Mouse (Mus musculus): ENCODE measurements at regions not wholly inside any gene's neighbourhood (a gene's known extent, or its start where the extent isn't known, plus 50 kb on each side); places are given as distances from the start of the nearest gene placed in this dataset.

GRCm38 (mm10) chr7:51265896-51266295 lies 244.9 kb upstream of the Ano5 start:
- no peak overlapping the region for H3K4me2 ChIP-seq (ENCODE audit: low read length)
- WGBS = 78% methylated on average over 1 of the region's 1 CpGs

DNA sequence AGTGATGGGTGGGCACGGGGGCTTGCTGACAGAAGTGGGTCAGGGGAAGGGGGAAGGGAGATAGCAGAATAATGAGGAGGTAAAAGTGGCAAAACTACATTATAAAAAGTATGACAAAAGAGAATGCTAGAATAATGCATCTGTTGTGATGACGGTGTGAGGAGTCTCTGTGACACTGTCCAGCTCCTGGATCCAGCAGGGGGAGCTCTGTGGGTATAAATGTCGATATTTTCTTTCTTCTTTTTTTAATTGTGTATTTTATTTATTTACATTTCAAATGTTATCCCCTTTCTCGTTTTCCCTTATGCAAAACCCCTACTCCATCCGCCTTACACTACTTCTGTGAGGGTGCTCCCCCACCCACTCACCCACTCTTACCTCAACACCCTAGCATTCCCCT lies 243.9 kb upstream of the Ano5 start:
- H3K27me3 ChIP-seq (replicated peaks; ENCODE audit: control insufficient read depth, insufficient read depth, low read length) = no peaks in the 10 kb centered on the region
- 75% methylated on average over 5 of the region's 5 CpGs for WGBS
- H3K27ac ChIP-seq (ENCODE audit: low read depth, low read length) = no peak overlapping the region
- H3K36me3 ChIP-seq (ENCODE audit: control insufficient read depth, insufficient read depth, low read length) = no peaks in the 10 kb centered on the region
- no peak overlapping the region for H3K4me3 ChIP-seq (ENCODE audit: low read depth, low read length)
- H3K4me1 ChIP-seq (ENCODE audit: control insufficient read depth, insufficient read depth, low read length) = no peaks in the 10 kb centered on the region
- ATAC-seq (no peak), DNase-seq (ENCODE audit: low spot score) (no peak)
- no peak overlapping the region for H3K4me2 ChIP-seq (ENCODE audit: low read length)
- no peaks in the 10 kb centered on the region for H3K9me3 ChIP-seq (replicated peaks; ENCODE audit: control insufficient read depth, low read length)
- no peak overlapping the region for H3K9ac ChIP-seq (ENCODE audit: low read length)

More at GRCm38 (mm10) chr7:51265896-51266295, 244.9 kb upstream of the Ano5 start:
- no peak for DNase-seq (ENCODE audit: low spot score)
- Histone ChIP-seq H3K4me1 (ENCODE audit: control insufficient read depth, insufficient read depth, low read length) (no peaks in the 10 kb centered on the region), H3K27ac (ENCODE audit: low read depth, low read length) (no peak overlapping the region), H3K4me3 (ENCODE audit: low read depth, low read length) (no peak overlapping the region), H3K9ac (ENCODE audit: low read length) (no peak overlapping the region), H3K36me3 (ENCODE audit: control insufficient read depth, insufficient read depth, low read length) (no peaks in the 10 kb centered on the region), H3K9me3 (replicated peaks; ENCODE audit: control insufficient read depth, low read length) (no peaks in the 10 kb centered on the region), H3K27me3 (replicated peaks; ENCODE audit: control insufficient read depth, insufficient read depth, low read length) (no peaks in the 10 kb centered on the region)
- no peak for ATAC-seq

GRCm38 (mm10) chr7:51268743-51269142 lies 242.1 kb upstream of the Ano5 start:
- Histone ChIP-seq H3K4me3 (ENCODE audit: low read depth, low read length) (no peak overlapping the region), H3K4me1 (ENCODE audit: control insufficient read depth, insufficient read depth, low read length) (no peaks in the 10 kb centered on the region), H3K9me3 (replicated peaks; ENCODE audit: control insufficient read depth, low read length) (no peaks in the 10 kb centered on the region), H3K9ac (ENCODE audit: low read length) (no peak overlapping the region), H3K4me2 (ENCODE audit: low read length) (no peak overlapping the region), H3K27me3 (replicated peaks; ENCODE audit: control insufficient read depth, insufficient read depth, low read length) (no peaks in the 10 kb centered on the region), H3K27ac (ENCODE audit: low read depth, low read length) (no peak overlapping the region), H3K36me3 (ENCODE audit: control insufficient read depth, insufficient read depth, low read length) (no peaks in the 10 kb centered on the region)
- ATAC-seq (no peak), DNase-seq (ENCODE audit: low spot score) (no peak)
- 26% methylated on average over 4 of the region's 4 CpGs for WGBS

- Histone ChIP-seq H3K36me3 (ENCODE audit: control insufficient read depth, insufficient read depth, low read length) (no peaks in the 10 kb centered on the region), H3K4me3 (ENCODE audit: low read depth, low read length) (no peak overlapping the region), H3K9me3 (replicated peaks; ENCODE audit: control insufficient read depth, low read length) (no peaks in the 10 kb centered on the region), H3K27ac (ENCODE audit: low read depth, low read length) (no peak overlapping the region), H3K4me1 (ENCODE audit: control insufficient read depth, insufficient read depth, low read length) (no peaks in the 10 kb centered on the region), H3K4me2 (ENCODE audit: low read length) (no peak overlapping the region), H3K9ac (ENCODE audit: low read length) (no peak overlapping the region), H3K27me3 (replicated peaks; ENCODE audit: control insufficient read depth, insufficient read depth, low read length) (no peaks in the 10 kb centered on the region)
- WGBS = 61% methylated on average over 12 of the region's 12 CpGs
- peak; percentile 69 for DNase-seq (ENCODE audit: low spot score)
- ATAC-seq = no peak; the same call in 1 of the 2 replicates
Measured at GRCm38 (mm10) chr7:51270531-51271090, 240.2 kb upstream of the Ano5 start.

DNA sequence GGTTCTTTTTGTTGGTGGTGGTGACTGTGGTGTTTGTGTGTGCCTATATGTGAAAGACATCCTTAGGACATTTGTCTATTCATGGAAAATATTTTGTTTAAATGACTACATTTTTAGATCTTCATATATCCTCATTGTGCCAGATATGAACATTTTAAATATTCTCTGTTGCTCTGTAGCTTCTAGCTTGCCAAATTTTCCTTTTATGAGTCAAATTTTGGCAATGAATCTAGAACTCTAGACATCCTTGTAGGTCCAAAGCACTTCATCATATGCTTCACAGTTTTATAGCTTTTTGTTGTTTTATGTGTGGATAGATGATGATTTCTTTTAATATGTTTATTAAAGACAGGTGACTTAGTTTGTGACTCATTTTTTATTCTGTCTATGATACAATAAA lies 229.4 kb upstream of the Ano5 start:
- H3K27me3 ChIP-seq (replicated peaks; ENCODE audit: control insufficient read depth, insufficient read depth, low read length) = no peaks in the 10 kb centered on the region
- ATAC-seq (no peak), DNase-seq (ENCODE audit: low spot score) (no peak)
- H3K4me3 ChIP-seq (ENCODE audit: low read depth, low read length) = no peak overlapping the region
- no peak overlapping the region for H3K4me2 ChIP-seq (ENCODE audit: low read length)
- H3K4me1 ChIP-seq (ENCODE audit: control insufficient read depth, insufficient read depth, low read length) = no peaks in the 10 kb centered on the region
- no peaks in the 10 kb centered on the region for H3K36me3 ChIP-seq (ENCODE audit: control insufficient read depth, insufficient read depth, low read length)
- no peak overlapping the region for H3K9ac ChIP-seq (ENCODE audit: low read length)
- H3K27ac ChIP-seq (ENCODE audit: low read depth, low read length) = no peak overlapping the region
- H3K9me3 ChIP-seq (replicated peaks; ENCODE audit: control insufficient read depth, low read length) = no peaks in the 10 kb centered on the region

DNA sequence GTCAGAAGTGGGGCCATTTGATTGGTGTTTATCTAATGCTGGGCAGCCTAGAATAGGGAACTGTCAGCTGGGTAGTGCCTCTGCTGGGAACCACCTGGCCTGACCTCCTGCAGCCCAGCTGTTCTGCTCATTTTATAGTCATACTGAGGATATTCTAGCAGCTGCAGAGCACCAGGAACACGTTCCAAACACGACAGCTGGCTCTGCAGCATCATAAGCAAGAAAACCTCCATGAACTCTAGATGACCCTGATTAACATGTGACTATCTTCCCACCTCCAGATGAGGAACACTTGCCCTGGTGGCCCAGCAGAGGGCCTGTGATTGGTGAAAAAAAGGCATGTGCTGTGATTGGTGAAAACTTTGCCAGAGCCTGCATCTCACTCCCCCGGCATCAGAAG lies 210.6 kb upstream of the Ano5 start:
- 59% methylated on average over 3 of the region's 3 CpGs for WGBS
- H3K9ac ChIP-seq (ENCODE audit: low read length) = no peak overlapping the region
- no peaks in the 10 kb centered on the region for H3K9me3 ChIP-seq (replicated peaks; ENCODE audit: control insufficient read depth, low read length)
- no peak overlapping the region for H3K27ac ChIP-seq (ENCODE audit: low read depth, low read length)
- no peak overlapping the region for H3K4me3 ChIP-seq (ENCODE audit: low read depth, low read length)
- H3K4me2 ChIP-seq (ENCODE audit: low read length) = no peak overlapping the region
- DNase-seq (ENCODE audit: low spot score) = no peak
- ATAC-seq = no peak
- no peaks in the 10 kb centered on the region for H3K4me1 ChIP-seq (ENCODE audit: control insufficient read depth, insufficient read depth, low read length)
- no peaks in the 10 kb centered on the region for H3K36me3 ChIP-seq (ENCODE audit: control insufficient read depth, insufficient read depth, low read length)
- H3K27me3 ChIP-seq (replicated peaks; ENCODE audit: control insufficient read depth, insufficient read depth, low read length) = no peaks in the 10 kb centered on the region

GRCm38 (mm10) chr7:51307757-51308156 lies 203.1 kb upstream of the Ano5 start:
- ATAC-seq (no peak), DNase-seq (ENCODE audit: low spot score) (no peak)
- Histone ChIP-seq H3K9me3 (replicated peaks; ENCODE audit: control insufficient read depth, low read length) (no peaks in the 10 kb centered on the region), H3K36me3 (ENCODE audit: control insufficient read depth, insufficient read depth, low read length) (no peaks in the 10 kb centered on the region), H3K27me3 (replicated peaks; ENCODE audit: control insufficient read depth, insufficient read depth, low read length) (no peaks in the 10 kb centered on the region), H3K4me1 (ENCODE audit: control insufficient read depth, insufficient read depth, low read length) (no peaks in the 10 kb centered on the region), H3K4me3 (ENCODE audit: low read depth, low read length) (no peak overlapping the region), H3K9ac (ENCODE audit: low read length) (no peak overlapping the region), H3K4me2 (ENCODE audit: low read length) (no peak overlapping the region), H3K27ac (ENCODE audit: low read depth, low read length) (no peak overlapping the region)
- 83% methylated on average over 2 of the region's 2 CpGs for WGBS

DNA sequence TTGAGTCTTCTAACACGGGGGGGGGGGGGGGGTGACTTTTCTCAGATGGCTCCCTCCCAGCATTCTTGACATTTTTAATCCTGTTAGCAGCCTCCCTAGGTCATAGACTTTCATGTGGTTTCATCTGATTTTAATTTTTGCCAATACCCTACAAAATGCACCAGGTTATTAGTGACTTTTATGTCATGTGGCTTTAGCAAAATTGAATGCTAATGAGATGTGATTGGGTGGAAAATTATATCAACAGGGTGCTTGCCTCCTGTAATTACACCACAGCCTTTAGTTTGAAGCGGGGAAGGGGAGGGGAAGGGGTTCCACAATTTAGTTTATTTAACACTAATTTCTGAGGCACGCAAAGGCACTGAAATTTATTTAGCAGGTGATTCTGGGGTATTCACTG lies 200.6 kb upstream of the Ano5 start:
- H3K27me3 ChIP-seq (replicated peaks; ENCODE audit: control insufficient read depth, insufficient read depth, low read length) = no peaks in the 10 kb centered on the region
- WGBS = 38% methylated on average over 3 of the region's 3 CpGs
- DNase-seq (ENCODE audit: low spot score) = peak; percentile 3
- H3K4me2 ChIP-seq (ENCODE audit: low read length) = no peak overlapping the region
- no peak overlapping the region for H3K9ac ChIP-seq (ENCODE audit: low read length)
- no peaks in the 10 kb centered on the region for H3K4me1 ChIP-seq (ENCODE audit: control insufficient read depth, insufficient read depth, low read length)
- H3K4me3 ChIP-seq (ENCODE audit: low read depth, low read length) = no peak overlapping the region
- H3K27ac ChIP-seq (ENCODE audit: low read depth, low read length) = no peak overlapping the region
- H3K9me3 ChIP-seq (replicated peaks; ENCODE audit: control insufficient read depth, low read length) = no peaks in the 10 kb centered on the region
- H3K36me3 ChIP-seq (ENCODE audit: control insufficient read depth, insufficient read depth, low read length) = no peaks in the 10 kb centered on the region
- no peak for ATAC-seq

GRCm38 (mm10) chr7:51339841-51340540 lies 170.8 kb upstream of the Ano5 start:
- H3K9ac ChIP-seq (ENCODE audit: low read length) = no peak overlapping the region
- H3K27me3 ChIP-seq (replicated peaks; ENCODE audit: control insufficient read depth, insufficient read depth, low read length) = no peaks in the 10 kb centered on the region
- H3K4me3 ChIP-seq (ENCODE audit: low read depth, low read length) = no peak overlapping the region
- no peaks in the 10 kb centered on the region for H3K9me3 ChIP-seq (replicated peaks; ENCODE audit: control insufficient read depth, low read length)
- no peak overlapping the region for H3K27ac ChIP-seq (ENCODE audit: low read depth, low read length)
- H3K4me2 ChIP-seq (ENCODE audit: low read length) = no peak overlapping the region
- WGBS = 74% methylated on average over 7 of the region's 7 CpGs
- no peaks in the 10 kb centered on the region for H3K36me3 ChIP-seq (ENCODE audit: control insufficient read depth, insufficient read depth, low read length)
- ATAC-seq (no peak), DNase-seq (ENCODE audit: low spot score) (peak; percentile 28)
- no peaks in the 10 kb centered on the region for H3K4me1 ChIP-seq (ENCODE audit: control insufficient read depth, insufficient read depth, low read length)

Measured in forebrain, embryonic 14.5 days (tissue).